Mouse (Mus musculus): Measurements from ENCODE around the gene Ralgapa2.

Ralgapa2 gene

DNA sequence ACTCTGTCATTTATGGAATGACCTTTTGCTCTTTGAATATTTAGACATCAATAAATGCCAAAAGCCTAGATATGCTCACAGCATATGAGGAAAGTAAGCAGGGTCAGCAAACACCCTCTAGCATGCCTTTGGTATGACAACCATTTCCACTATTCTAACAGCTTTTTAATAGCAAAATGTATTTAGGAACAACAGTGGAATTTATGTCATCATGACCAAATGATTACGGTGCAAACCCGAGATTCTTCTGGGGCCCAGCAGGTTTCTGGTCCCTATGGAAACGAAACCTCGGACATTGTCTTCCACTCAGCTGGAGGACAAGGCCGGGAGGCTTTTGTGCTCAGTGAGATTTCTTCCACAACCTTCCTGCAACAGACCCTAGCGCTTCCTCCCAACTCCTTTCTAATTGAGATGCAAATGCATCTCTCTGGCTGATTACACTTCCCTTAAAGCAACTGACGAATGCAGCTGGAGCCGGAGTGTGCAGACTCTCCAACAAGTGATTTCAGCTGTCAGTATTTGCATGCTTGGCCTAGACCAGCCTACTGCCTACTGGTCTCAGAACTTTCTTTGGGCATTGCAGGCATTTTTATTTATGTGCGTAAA lies 209.9 kb downstream of the Ralgapa2 start:
- no peak for DNase-seq (ENCODE audit: low spot score)

DNA sequence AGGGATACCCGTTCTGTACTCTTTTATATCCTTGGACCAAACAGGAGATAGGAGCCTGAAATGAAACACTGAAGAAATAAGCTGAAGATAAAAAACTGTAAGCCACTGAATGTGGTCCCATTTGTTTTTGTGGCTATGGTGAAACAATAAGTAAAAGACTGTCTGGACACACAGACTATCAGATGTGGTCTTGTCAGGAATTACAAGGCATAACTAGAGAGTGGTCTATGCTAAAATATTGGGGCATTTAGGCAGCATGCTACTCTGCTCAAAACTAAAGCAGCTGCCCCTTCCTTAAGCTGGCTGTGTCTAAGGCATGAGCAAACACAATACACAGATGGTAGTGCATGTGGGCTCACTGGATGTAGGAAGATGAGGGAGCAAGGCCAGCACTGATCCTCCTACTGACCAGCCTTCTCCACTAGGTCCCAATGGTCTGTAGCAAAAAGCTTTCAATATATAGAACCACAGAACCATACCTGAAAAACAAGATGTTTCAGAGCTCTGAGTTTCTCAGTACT lies 211.6 kb downstream of the Ralgapa2 start:
- no peak for DNase-seq (ENCODE audit: low spot score)

DNA sequence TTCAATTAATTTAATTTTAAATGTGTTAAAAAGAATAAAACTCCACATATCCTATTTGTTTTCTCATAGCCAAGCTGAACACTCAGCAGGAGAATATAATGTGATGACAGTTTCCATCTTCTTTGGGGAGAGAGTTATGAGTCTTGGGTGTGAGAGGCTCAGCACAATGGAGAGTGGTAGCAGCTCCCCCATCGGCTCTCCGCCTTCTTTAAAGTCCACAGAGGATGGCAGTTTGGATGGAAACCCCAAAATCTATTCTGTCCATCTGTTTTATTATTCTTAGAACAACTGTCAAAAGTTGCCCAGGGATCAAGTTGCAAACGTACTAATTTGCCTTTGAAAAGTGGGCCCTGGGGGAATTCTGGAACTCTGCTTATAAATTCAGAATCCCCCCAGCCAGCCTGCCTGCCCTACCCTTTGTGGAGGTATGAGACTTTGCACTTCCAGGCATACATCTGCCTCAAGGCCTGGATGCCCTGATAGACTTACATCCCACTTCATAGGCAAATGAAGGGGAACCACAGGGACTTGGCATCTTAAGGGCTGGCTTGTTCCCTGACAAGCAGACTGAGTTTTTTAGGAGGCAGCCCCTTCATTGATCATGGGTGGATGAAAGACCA lies 212.2 kb downstream of the Ralgapa2 start:
- no peak for DNase-seq (ENCODE audit: low spot score)

DNA sequence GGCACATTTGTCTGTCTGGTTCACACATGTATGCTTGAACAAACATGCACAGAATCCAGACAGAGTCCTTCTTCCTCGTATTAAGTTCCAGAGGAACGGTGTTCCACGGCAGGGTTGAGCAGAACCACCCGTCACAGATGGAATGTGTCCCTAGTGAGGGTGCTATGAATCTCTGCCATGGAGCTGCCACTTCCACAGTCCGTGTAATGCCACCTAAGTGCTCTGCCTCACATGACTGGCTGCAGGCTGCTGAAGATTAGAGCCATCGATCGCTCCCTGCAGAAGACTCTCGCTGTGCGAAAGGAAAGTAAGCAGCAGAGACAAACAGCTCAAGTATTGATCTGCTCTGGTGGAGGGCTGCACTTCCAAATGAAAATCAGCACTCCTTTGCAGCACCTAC lies 218.6 kb downstream of the Ralgapa2 start:
- no peak for DNase-seq (ENCODE audit: low spot score)

DNA sequence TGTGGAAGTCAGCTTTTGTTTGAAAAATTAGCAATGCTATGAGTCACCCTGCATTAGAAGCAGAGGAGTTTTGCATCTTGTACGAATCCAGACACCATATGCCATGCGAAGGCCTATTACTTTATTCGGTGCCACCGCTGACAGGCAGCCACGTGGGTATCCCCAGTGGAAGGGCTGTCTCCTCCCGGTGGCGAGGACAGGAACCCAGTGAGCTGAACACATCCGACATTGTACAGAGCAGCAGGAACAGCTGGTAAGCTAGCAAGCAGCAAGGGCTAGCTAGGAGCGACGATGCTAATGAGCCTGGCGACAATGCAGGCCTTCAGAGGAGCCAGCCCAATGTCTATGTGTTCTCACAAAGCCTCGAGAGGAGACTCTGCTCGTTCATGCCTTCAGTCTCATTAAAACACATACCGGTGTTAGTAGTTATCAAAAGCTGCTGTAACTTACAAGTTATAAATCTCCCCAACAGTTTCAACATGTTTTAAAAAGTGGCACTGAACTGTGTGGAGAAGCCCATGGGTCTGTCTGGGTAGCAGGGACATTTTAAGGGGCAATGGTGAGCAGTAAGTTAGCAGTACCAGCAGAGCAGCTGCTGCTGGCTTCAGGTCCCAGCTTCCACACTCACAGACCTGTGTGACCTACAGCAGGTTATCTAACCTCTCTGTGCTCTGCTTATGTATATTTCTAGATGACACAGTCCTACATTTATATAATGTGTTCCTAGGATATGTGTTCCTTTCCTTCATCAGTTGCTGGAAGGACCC lies 221.1 kb downstream of the Ralgapa2 start:
- no peak for DNase-seq (ENCODE audit: low spot score)

DNA sequence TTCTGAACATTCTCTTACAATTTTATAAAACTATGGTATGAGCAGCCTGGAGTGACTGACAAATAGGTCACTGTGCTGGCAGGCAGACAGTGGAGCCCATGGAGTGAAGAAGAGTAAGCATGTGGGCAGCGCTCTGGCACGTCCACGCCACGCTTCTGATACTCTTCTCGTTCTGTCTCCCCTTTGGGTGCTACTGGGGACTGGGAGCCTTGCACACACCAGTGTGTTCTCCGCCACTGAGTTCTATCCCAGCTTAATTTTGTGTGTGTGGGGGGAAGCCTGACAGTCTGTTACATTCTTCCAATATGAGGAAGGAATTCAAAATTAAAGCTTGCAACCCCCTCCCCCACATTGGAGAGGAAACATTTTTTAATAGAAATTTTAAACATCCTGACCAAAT lies 221.8 kb downstream of the Ralgapa2 start:
- DNase-seq (ENCODE audit: low spot score): no peak

DNA sequence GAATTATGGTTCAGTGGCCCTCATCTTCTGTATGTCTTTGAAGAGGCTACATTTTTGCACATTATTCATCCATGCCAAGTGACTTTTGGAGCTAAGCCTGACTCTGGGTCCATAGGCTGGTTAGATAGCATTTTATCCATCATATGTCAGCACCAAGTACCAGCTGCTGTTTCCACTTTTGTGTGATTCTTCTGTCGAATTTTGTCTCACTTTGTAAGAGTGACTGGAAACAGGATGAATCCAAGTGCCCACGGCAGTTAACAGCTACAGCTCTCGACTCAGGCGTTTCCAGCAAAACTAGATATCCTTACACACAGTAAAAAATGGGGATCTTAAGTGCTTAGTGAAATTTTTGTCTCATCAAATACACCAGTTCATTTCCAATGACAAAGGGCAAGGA lies 222.8 kb downstream of the Ralgapa2 start:
- no peak for DNase-seq (ENCODE audit: low spot score)

DNA sequence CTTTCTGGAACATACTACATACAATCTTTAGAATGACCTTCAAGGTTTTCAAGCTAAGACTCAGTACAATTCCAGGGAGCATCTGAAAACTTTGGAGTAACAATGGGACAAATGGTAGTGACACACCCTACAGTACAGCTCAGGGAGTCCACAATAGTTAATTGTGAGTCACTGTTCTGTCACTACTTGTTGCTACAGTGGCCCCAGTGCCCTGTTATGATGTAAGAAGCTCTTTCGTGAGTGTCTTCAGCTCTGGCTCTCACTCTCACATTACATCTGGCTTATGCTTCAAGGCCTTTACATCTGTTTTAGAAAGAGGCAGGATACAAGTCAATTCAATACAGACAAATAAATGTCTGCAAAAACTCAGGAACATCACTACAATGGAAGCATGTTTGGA lies 223.8 kb downstream of the Ralgapa2 start:
- DNase-seq (ENCODE audit: low spot score): no peak

DNA sequence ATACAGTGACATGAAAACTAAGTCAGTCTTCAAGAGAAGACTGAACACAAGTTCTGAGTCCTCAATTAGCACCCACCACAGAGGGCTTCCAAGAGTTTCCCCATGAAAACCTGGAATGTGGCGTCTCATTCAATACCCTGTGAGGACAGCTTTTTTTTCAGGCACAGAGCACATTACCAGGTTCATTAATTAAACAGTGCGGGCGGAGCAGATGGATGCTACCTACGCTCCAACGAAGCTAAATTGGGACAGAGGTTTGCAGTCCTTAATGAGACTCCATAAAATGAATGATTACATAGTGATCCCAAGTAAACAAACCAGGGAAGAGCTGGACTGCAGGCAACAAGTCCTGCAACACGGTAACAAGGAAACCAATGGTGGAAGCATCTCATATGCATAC lies 224.6 kb downstream of the Ralgapa2 start:
- no peak for DNase-seq (ENCODE audit: low spot score)

DNA sequence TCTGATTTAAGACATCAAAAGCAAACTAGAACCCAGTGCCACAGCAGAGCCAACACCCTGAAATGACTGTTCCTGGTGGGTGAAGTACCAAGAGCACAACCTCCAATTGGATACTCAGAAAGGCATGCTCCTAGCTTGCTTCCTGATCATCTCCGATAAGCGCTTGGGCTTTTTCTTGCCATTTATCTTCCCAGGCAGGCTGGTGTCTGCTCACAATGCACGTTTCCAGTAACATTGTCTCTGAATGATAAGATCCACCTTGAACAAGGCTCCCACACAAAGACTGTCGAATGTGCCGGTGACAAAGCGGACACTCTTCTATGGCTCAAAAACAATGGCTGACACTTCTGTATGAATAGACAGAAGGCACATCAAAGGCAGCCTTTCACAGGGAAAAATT lies 230.8 kb downstream of the Ralgapa2 start:
- no peak for DNase-seq (ENCODE audit: low spot score)

DNA sequence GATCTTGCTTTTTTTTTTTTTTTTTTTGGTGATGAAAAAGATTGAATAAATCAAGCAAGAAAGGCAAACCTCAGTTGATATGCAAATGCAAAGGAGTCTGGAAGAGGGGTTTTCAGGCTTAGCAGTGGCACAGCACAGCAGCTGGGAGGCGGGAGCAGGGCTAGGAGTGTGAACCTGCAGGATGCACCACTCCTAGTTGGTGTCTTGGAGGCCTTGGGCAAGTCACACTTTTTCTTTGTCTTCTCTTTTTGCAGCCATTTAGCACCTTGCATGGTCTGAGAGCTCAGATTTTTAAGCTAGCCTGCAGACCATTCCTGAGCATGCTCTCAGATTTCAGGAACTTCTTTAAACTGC lies 231.2 kb downstream of the Ralgapa2 start:
- no peak for DNase-seq (ENCODE audit: low spot score)

DNA sequence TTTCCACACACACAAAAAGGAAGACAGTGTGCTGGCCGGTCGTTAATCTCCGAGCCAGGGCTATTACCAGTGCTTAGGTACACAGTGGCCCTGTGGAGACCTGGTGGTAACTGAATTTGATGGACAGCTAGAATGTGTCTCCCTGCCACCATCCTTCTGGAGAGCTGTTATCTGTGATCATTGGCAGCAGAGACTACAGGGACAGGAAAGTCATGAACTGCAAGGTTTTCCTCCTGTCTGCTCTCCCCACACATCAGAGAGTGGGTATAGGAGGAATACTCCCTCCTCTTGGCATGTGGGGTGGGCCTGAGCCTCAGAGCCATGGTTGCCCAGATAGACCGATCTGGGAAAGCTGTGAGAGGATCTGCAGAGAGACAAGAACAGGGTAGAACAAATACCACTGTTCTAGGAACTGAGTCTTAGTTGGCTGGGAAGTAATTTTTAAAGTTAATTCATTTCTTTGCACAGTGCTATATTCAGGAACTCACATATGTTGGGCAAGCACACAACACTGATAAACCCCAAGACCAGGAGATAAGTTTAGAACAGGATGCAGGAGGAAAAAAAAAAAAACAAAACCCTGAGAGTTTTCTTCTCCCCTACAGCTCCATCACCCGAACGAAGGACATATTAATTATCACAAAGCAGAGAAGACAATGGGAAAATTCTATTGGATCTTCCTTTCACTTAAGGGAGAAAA lies 231.8 kb downstream of the Ralgapa2 start:
- no peak for DNase-seq (ENCODE audit: low spot score)

DNA sequence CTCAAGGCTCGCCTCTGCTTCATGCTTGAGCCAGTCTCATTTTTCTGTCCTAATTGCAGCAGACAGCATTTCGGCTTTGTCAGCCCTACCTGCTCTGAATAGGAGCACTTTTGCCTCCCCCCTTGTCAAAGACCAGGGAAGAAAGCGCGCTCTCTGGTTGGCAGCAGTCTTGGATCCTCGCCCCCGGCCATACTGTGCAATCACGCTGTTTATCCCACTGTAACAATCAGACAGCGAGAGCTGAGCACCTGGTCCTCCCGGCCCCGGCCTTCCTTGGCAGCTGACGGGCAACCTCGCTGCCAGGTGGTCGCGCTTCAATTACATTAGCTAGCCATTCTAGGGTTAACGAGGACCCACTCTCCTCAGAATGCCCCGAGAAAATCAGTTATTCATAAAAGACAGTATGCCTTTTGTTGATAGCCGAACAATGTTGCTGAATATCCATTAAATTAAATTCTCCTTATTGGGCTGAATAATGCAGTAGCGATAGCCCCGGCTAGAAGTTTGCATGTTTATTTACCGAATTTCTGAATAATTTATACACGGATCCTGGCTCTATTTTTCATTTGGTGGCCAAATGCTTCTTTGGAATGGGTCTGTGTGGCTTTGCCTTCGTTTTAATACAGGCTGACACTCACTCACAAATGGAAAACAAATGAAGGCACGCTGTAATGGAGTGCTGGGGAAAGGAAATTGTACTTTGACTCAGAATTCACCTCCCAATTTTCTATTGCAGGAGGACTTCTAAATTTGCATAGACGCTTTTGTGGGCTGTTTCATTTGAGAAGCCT lies 232.5 kb downstream of the Ralgapa2 start:
- no peak for DNase-seq (ENCODE audit: low spot score)

DNA sequence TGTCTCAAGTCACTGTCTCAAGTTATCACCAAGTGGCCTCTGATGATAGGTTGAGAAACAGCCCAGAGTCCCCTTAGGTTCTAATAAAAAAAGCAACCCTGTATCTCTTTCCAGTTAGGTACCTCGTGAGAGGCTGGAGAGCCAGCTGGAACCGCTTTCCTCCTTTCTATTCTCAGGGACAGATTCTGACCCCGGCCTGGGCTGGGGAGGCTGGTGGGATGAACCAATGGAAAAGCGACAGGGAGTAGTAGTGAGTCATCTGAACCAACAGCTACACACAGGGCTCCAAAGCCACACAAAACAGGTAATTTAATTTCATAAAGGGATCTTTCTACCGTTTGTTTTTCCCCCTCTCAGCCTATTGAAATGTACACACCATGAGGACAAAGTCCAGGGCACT lies 233.8 kb downstream of the Ralgapa2 start:
- no peak for DNase-seq (ENCODE audit: low spot score)

DNA sequence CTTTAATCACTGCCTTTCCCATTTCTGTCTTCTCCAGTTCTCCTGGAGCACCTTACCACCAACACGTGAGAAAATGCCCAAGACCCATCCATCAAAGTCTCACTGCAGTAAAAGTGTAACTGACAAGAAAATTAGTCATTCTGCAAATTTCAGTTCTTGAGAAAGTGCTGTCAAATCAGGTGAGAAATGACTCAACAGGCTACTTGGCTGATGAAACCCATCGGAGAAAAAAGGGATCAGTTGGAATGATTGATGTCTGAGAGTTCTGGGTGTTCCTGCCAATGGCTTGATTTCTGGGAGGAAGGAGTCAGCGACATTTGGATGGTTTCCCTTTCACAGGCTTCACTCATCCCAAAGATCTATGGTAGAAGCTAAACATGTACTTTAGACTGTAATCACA lies 245.6 kb downstream of the Ralgapa2 start:
- no peak for DNase-seq (ENCODE audit: low spot score)

DNA sequence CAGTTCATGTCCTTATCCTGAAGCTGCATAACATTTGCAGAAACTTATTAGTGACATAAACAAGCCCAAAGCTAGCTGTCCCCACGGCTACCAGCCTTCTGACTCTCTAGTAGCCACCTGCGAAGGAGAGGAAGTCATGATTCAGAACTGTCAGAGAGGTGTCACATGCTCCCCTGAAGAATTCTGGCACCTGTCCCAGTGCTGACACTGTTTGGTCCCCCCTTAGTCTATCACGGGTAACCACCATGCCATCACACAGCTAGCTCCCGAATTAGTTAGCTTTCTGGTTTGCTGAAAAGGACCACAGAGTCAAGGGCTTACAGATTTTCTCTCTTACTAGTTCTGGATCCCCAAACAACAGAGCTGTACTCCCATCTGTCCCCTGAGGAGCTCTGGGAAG lies 247.1 kb downstream of the Ralgapa2 start:
- no peak for DNase-seq (ENCODE audit: low spot score)

DNA sequence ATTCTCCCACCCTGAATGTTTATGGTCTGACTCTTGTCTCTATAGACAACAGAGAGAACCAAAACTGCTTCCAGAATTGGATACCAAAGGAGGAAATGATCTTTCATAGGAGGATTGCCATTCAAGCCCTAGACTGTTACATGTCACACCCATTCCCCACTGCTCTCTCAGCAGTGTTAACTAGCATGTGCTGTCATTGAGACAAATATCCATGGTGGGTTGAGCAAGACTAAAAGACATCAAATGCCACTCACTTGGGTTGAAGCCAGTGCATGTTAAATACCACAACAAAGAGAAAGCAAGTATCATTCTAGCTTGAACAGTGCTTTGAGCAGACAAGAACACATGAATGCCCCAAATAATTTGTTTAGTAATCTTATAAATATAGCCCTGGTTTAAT lies 249.2 kb downstream of the Ralgapa2 start:
- no peak for DNase-seq (ENCODE audit: low spot score)

DNA sequence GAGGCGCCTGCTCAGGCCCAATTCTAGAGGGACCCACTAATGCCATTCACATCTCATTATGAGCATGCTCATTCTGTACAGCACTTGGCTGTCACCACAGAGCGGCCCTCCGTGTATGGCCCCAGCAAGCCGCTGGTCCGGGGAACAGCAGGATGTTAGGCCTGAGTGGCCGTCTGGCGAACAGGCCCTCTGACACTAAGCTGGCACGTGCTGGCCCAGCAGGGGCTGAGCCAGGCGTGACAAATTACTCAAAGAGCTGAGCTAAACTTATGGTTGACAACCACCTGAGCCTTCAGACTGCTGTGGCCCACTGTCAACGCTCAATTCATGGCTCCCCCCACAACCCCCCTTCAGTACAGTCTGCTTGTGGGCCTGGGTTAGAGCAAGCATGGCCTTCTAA lies 249.9 kb downstream of the Ralgapa2 start:
- no peak for DNase-seq (ENCODE audit: low spot score)

DNA sequence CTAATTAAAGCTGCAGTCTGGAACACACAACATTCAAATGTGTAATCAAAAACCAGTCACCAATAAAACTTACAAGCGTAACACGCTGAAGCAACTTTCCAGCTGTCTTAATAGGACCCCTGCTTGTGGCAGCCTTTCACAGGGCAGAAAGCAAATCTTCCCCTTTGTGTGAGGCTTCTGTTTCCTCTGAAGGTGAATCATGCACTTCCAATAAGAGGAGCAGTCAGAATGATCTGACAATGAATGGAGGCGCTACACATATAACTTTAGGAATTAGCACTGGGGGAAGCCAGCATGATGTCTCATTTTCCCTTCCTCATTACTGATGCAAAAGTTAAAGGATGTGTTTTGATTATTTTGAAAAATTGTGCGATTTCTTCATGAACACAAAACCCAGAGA lies 251.0 kb downstream of the Ralgapa2 start:
- no peak for DNase-seq (ENCODE audit: low spot score)

DNA sequence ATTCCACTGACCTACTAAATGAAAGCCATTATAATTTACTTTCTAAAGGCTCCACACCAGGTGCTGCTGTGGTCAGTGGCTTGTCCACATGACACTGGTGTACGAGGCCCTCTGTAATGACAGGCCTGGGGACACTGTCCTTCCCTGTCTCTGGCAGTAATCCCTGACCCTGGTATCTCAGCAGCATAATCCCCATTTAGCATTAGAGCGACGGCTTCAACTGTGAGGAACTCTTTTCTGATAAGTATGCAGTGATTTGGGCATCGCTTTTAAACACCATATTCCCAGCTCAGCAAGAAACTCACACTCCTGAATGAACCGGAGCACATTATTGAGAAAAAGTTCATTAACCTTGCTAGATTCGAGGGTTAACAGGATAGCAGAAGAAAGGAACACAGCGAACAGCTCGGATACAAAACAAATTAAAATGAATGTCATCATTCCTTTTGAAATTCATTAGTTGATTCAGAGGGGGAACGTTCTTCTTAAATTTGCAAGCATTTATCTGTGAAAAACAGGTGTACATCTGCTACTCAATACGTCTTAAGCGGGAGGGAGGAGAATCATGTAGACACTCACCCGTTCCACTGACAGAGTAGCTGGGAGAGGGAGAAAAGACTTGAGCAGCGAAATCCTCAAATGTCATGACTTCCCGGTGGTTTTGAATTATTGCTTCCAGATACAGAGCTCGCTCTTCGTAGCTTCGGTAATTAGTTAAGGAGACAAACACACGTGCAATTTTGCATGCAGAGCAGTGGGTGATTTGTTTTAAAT lies 252.2 kb downstream of the Ralgapa2 start:
- DNase-seq (ENCODE audit: low spot score): no peak

DNA sequence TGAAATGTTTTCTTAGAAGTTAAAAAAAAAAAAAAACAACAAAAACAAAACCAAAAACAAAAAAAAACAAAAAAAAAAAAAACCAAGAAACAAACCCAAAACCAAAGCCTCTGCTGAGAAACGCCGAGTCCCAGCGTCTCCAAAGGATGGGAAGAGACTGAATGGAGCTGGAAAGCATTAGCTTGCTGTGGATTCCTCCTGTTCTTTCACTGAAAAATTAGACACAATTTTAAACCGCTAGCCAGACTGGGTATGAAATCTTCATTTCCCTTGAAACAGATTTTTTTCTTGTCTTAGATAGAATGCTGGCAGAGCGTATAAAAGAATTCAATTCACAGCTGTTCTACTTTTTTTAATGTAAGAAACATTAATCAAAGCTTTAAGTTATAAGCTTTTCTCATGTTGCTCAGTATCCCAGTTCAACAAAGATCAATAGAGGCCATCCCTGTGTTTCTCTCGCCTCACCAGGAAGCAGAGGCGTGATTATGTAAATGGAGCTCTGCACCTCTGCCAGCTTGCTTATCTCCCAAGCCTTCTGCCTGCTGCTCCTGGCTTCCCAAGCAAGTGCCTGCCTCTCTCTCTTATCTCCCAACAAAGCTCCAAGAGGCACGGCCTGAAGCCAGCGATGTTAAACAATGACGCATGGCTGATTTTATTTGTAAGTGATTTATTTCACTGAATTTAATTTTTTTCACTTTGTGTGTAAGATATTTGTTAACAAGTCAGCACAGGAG lies 253.2 kb downstream of the Ralgapa2 start:
- no peak for DNase-seq (ENCODE audit: low spot score)

Data from ovary, postnatal 10 days (tissue).